Mouse (Mus musculus) cortical plate, adult 2 months (tissue): ENCODE results near the gene Mex3d.

Experiments
- CTCF ChIP-seq: fragments of 200-500 bp; IDR thresholded peaks from 2 replicates; pipeline ENCODE4 v1.5.1; 2011; ENCODE audit warnings: mild to moderate bottlenecking, control low read depth, low read length; ENCODE audit not compliant: insufficient read depth; ENCODE audit errors: extremely low read depth
- POLR2A ChIP-seq: fragments of 200-500 bp; IDR thresholded peaks from 2 replicates; pipeline ENCODE4 v1.6.1; 2011; ENCODE audit warnings: mild to moderate bottlenecking, low read length, control low read depth; ENCODE audit not compliant: insufficient read depth; ENCODE audit errors: extremely low read depth

DNA sequence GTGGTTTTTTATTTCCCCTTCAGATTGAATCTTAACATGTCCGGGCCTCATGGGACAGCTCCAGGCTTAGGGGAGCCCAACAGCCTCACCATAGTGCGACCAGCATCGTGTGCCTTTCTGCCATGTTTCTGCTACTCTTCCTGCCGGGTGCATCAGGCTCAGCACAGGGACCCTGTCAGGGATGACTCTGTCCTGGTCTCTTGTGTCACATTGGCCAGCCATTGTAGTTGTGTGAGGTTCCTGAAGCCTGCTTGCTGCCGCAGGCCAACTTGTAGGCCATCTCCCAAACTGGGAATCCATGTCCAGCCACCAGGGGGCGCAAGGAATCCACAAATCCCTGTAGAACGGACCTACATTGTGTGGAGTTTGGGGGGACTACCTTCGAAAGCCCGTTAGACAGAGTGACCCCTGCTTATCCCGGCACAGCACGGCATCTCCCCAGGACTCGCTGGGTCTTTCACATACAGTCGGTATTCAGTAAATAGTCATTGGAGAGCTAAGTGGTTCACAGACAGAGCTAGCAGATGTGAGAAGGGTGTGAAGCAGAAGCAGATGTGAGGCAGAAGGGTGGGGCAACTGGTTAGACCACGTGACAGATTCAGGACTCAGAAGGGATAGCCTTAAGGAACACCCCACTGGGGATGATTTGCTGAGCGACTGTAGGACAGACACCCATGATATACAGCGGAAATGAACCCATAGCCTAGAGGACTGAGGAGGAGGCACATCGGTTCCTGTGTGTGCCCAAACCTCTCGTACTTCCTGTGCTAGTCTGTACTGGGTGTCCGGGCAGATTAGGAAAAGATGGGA lies 47.3 kb downstream of the Mex3d start:
- TF ChIP-seq CTCF (peak; percentile 90), POLR2A (no peak)
